Mouse (Mus musculus): Measurements from ENCODE around the gene Atg2a. TPM values are rescaled to one million over a fixed set of nuclear protein-coding genes. Genes with fewer than 3 reads are reported as not detected.

Gene Atg2a
- total RNA-seq, 2 experiments from 2014 or later, result 12.7 to 14.6 TPM

DNA sequence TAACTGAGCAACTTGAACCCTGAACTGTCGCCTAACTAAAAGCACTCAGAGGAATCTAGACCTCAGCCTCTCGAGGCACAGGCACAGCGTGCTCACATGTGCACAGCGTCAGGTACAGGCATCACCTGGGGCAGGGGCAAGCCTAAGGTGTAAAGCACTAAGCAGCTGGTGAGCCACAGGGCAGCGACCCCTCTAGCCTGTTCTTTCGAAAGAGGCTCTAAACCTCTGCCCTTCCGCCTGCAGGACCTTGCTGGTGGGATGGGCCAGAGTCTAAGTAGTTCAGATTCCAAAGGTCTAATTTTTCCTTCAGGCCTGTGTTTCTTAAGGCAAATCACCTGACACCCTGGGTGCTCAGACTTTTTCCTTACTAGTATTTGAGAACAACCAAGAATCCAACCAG is 30.6 kb downstream of the Atg2a start:
- DNase-seq, result no peak

DNA sequence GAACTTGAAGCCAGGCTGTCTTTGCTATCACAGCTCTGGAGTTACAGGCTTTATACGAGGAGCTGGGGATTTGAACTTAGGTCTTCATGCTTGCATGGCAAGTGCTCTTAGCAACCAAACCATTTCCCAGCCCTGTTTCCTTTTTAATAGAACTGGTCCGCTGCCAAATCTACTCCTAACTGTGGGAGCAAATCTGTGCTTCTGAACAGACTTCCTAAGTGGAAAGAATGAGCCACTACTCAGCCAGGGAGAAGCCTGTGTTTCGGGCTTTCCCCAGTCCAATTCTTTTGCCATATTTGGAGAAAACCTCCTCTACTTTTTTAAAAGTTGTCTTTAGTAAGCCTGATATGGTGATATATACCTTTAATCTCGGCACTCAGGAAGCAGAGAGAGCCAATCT is 31.3 kb downstream of the Atg2a start:
- intact Hi-C loops (cut with DNase I; ENCODE audit: low total_unique reads), result no loop called here
- no peak for DNase-seq

More for the DNA sequence above, 30.6 kb downstream of the Atg2a start:
- intact Hi-C loops (cut with DNase I; ENCODE audit: low total_unique reads), result no loop called here

GRCm38 (mm10) chr19:6273592-6273991 is 32.1 kb downstream of the Atg2a start:
- intact Hi-C loops (cut with DNase I; ENCODE audit: low total_unique reads), result no loop called here
- DNase-seq, result no peak

GRCm38 (mm10) chr19:6273998-6274608 is 32.6 kb downstream of the Atg2a start:
- intact Hi-C loops (cut with DNase I; ENCODE audit: low total_unique reads), result no loop called here
- no peak for DNase-seq

- intact Hi-C loops (cut with DNase I; ENCODE audit: low total_unique reads), result no loop called here
- no peak for DNase-seq
Observed at GRCm38 (mm10) chr19:6275740-6276389, 34.4 kb downstream of the Atg2a start.

- intact Hi-C loops (cut with DNase I; ENCODE audit: low total_unique reads), result no loop called here
- peak; percentile 97 for DNase-seq
Observed at GRCm38 (mm10) chr19:6276426-6277421, 35.3 kb downstream of the Atg2a start, which contains the start of gene Ehd1. Gene Ehd1 (plus strand): TSS chr19:6276725.

DNA sequence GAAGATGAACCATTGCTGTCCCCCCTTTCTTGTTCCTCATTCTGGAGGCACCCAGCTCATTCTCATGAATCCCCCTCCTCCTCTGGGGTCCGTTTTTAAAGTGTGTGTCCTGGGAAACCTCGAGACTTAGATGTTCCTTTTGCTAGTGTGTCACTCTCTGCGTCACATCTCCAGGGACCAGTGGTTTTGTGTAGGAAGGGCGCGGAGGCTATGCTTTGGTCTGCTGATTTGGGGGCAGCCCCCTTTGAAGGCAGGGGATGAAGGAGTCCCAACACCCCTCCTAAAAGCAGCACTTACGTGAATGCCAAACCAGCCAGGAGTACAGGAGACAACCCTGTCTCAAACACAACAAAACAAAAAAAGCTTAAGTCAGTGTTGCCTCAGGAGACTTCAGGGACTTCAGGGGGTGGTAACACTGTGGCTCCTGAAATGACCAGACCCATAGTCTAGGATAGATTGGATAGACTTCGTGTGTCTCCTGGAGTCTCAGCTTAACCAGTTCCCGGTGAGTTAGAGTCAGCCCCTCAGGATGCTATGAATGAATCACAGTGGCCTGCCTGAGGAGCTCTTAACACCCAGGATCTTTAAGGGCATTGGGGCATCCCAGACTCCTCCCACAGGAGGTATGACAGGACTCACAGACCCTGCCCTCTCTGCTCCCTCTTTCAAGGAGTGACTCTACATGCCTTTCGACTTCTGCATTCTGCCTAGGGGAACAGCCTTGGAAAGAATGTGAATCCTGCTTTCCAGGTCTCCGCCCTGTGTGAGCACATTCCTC is 36.4 kb downstream of the Atg2a start:
- peak; percentile 80 for DNase-seq
- intact Hi-C loops (cut with DNase I; ENCODE audit: low total_unique reads), result no loop called here

- no peak for DNase-seq
- intact Hi-C loops (cut with DNase I; ENCODE audit: low total_unique reads), result no loop called here
Observed at GRCm38 (mm10) chr19:6278439-6279073, 37.1 kb downstream of the Atg2a start.

GRCm38 (mm10) chr19:6279481-6280144 is 38.1 kb downstream of the Atg2a start:
- intact Hi-C loops (cut with DNase I; ENCODE audit: low total_unique reads), result no loop called here
- DNase-seq, result no peak

GRCm38 (mm10) chr19:6280554-6280953 is 39.1 kb downstream of the Atg2a start:
- DNase-seq, result no peak
- intact Hi-C loops (cut with DNase I; ENCODE audit: low total_unique reads), result no loop called here

DNA sequence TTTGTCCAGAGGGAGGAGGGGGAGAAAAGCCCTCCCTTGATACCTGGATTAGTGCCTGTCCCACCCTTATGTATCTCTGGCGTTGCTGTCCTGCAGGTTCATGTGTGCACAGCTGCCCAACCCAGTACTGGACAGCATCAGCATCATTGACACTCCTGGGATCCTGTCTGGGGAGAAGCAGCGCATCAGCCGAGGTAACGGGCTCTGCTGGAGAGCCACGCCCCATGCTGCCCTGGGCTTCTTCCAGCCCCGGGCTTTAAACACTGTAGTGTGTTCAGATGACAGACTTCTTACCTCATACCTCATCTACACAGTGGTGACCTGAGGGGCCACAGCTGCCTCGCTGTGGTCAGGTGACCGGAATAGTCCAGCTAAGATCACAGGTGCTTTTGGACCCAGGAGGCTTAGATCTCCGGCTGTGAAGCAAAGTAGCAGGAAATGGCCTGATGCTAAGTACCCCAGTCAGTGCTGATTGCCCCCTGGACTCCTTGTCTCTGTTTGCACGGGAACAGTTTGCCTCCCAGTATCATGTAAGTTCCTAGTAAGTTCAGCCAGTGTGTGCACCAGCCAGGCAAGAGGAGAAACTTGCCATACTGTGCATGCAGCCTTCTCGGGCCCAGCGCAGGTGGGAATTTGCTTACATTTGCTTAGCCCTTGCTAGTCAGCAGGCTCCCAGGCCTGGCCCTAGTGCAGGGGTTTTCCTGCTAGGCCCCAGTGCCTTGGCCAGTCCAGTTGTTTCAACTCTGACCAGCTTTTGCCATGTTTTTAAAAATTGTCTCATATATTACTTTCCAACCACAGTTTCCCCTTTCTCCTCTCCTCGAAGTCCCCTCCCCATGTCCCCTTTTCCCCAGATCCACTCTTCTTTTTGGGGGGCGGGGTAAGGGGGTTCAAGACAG is 39.9 kb downstream of the Atg2a start:
- no peak for DNase-seq
- intact Hi-C loops (cut with DNase I; ENCODE audit: low total_unique reads), result no loop called here

DNA sequence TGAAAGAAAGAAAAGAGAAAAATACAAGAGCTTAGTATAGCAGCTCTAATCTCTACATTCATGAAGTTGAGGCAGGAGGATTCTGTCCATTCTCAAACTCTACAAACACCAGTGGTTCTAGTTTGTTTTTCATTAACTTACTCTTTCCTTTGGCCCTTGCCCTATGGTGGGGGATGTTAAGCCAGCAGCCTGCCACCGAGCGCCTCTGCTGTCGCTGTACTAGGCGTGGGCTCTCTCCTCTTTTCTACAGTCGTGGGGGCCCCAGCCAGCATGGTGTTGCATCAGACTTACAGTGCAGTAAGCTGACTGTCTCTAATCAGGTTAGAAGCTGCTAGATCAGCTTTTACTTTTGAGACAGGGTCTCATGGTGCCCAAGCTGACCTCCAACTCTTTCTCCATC is 41.5 kb downstream of the Atg2a start:
- no peak for DNase-seq
- intact Hi-C loops (cut with DNase I; ENCODE audit: low total_unique reads), result no loop called here

GRCm38 (mm10) chr19:6284502-6284901 is 43.0 kb downstream of the Atg2a start:
- intact Hi-C loops (cut with DNase I; ENCODE audit: low total_unique reads), result no loop called here
- no peak for DNase-seq

DNA sequence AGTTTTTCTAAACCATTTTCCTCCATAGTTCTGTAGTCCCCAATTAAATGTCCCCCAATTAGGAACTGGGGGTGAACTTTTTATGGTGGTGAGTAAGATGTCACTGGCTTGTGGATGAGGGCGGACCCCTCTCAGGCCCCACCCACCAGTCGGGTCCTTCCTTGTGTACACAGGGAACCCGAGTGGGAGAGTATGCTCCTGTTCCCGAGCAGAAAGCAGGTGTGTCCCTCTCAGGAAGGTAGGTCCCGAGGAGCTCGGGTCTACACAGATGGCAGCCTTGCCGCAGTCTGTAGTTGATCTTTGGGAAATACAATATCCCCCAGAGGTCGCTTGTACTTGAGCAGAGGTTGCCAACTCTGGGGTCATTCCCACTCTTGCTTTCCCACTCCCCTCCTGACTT is 43.8 kb downstream of the Atg2a start:
- DNase-seq, result no peak
- intact Hi-C loops (cut with DNase I; ENCODE audit: low total_unique reads), result no loop called here

GRCm38 (mm10) chr19:6285632-6286433 is 44.4 kb downstream of the Atg2a start:
- intact Hi-C loops (cut with DNase I; ENCODE audit: low total_unique reads), result no loop called here
- no peak for DNase-seq

GRCm38 (mm10) chr19:6286434-6287401 is 45.2 kb downstream of the Atg2a start:
- intact Hi-C loops (cut with DNase I; ENCODE audit: low total_unique reads), result no loop called here
- DNase-seq, result peak; percentile 46
